Comparison of ENCODE assay signal across 22 mouse cellular contexts in genomic region chr17:78620740-78621139, GRCm38 (mm10).
"Had no signal": no experiment of that assay in that cellular context is flagged by ENCODE, and none has a peak within 500 bp of the region (broad histone marks: within the 10 kb centered on the region; RNA-seq: fewer than 3 reads in every experiment).

No protein-coding gene starts in this region.

- H3K36me3 ChIP-seq: limb, embryonic 12.5 days; limb, embryonic 15.5 days; liver, embryonic 12.5 days; liver, embryonic 15.5 days; neural tube, embryonic 15.5 days; stomach, embryonic 15.5 days had no signal

- H3K9me3 ChIP-seq: limb, embryonic 12.5 days; limb, embryonic 15.5 days; liver, embryonic 12.5 days; liver, embryonic 15.5 days; neural tube, embryonic 12.5 days; stomach, embryonic 15.5 days had no signal

- ATAC-seq: intestine, postnatal 0 days; liver, embryonic 12.5 days had no signal

- H3K4me3 ChIP-seq: left cerebral cortex, adult 2 months; limb, embryonic 12.5 days; limb, embryonic 15.5 days; liver, embryonic 12.5 days; liver, embryonic 15.5 days; neural tube, embryonic 12.5 days; neural tube, embryonic 15.5 days; stomach, embryonic 15.5 days had no signal

- H3K27ac ChIP-seq: left cerebral cortex, adult 2 months; limb, embryonic 12.5 days; limb, embryonic 15.5 days; liver, embryonic 12.5 days; liver, embryonic 15.5 days; neural tube, embryonic 12.5 days; neural tube, embryonic 15.5 days; stomach, embryonic 15.5 days had no signal

- H3K4me2 ChIP-seq: limb, embryonic 12.5 days; limb, embryonic 15.5 days; liver, embryonic 12.5 days; liver, embryonic 15.5 days; midbrain, embryonic 11.5 days; neural tube, embryonic 12.5 days; neural tube, embryonic 15.5 days; stomach, embryonic 15.5 days had no signal

- H3K27me3 ChIP-seq: limb, embryonic 12.5 days; limb, embryonic 15.5 days; liver, embryonic 12.5 days; liver, embryonic 15.5 days; neural tube, embryonic 12.5 days; neural tube, embryonic 15.5 days; stomach, embryonic 15.5 days had no signal

- H3K4me1 ChIP-seq: limb, embryonic 12.5 days; limb, embryonic 15.5 days; liver, embryonic 12.5 days; liver, embryonic 15.5 days; neural tube, embryonic 12.5 days; neural tube, embryonic 15.5 days; stomach, embryonic 15.5 days had no signal

- H3K9ac ChIP-seq: limb, embryonic 12.5 days; limb, embryonic 15.5 days; liver, embryonic 12.5 days; liver, embryonic 15.5 days; neural tube, embryonic 12.5 days; neural tube, embryonic 15.5 days; stomach, embryonic 15.5 days had no signal

- DNase-seq: kidney, adult 8-10 months; kidney, postnatal 25 days; layer of hippocampus, postnatal 36 days; lung, adult 2 months; lung, postnatal 14 days; lung, postnatal 4 days; right cerebral cortex, adult 18-20 months; right cerebral cortex, postnatal 14 days; right cerebral cortex, postnatal 4 days; thymus, adult 2 months; thymus, postnatal 14 days; thymus, postnatal 4 days had no signal
